Mouse (Mus musculus) limb, embryonic 13.5 days (tissue): ENCODE results near the gene Pde4d. TPM values are rescaled to one million over a fixed set of nuclear protein-coding genes. Genes with fewer than 3 reads are reported as not detected.

Source experiments
- ATAC-seq: fragments of 200-750 bp; cut with Nextera tagmentation; 2 replicates; pipeline ENCODE4 v1.8.0; 2017; ENCODE audit warnings: low read depth, moderate number of reproducible peaks, moderate TSS enrichment; ENCODE audit not compliant: low FRiP score
- H3K27ac ChIP-seq: fragments of 300-500 bp; sonication (generic); 2 replicates; pipeline ENCODE4 v1.5.1; 2015; ENCODE audit warnings: inconsistent platforms, mild to moderate bottlenecking, moderate library complexity
- H3K27me3 ChIP-seq: fragments of 300-500 bp; sonication (generic); 2 replicates; pipeline ENCODE4 v1.6.1; 2015; ENCODE audit warnings: mild to moderate bottlenecking, inconsistent platforms
- H3K36me3 ChIP-seq: fragments of 300-500 bp; sonication (generic); 2 replicates; pipeline ENCODE4 v1.6.1; 2015; ENCODE audit warnings: inconsistent platforms, mild to moderate bottlenecking, moderate library complexity
- H3K4me1 ChIP-seq: fragments of 300-500 bp; sonication (generic); 2 replicates; pipeline ENCODE4 v1.6.1; 2015; ENCODE audit warnings: inconsistent platforms
- H3K4me2 ChIP-seq: fragments of 300-500 bp; sonication (generic); replicated peaks from 2 replicates; pipeline ENCODE4 v1.6.1; 2015; ENCODE audit warnings: inconsistent platforms, mild to moderate bottlenecking, moderate library complexity
- H3K4me3 ChIP-seq: fragments of 300-500 bp; sonication (generic); 2 replicates; pipeline ENCODE4 v1.5.1; 2015; ENCODE audit warnings: moderate library complexity, mild to moderate bottlenecking, inconsistent platforms
- H3K9ac ChIP-seq: fragments of 300-500 bp; sonication (generic); 2 replicates; pipeline ENCODE4 v1.6.1; 2015; ENCODE audit warnings: mild to moderate bottlenecking, inconsistent platforms
- H3K9me3 ChIP-seq: fragments of 300-500 bp; sonication (generic); 2 replicates; pipeline ENCODE4 v1.6.1; 2016; ENCODE audit warnings: inconsistent platforms
- WGBS: fragments of 180-500 bp; shearing (Covaris S2); methylation state at CpG from one replicate; pipeline ENCODE4 v1.1.7; 2015; 5-methylcytosine and 5-hydroxymethylcytosine counted together
- polyA plus RNA-seq: library from polyadenylated mRNA; unstranded; fragments of >200 nt; fragmentation: Nextera tagmentation; extraction: Ambion mirVana; gene quantifications from 2 replicates; pipeline ENCODE4 v1.2.1, GENCODE M21; 2015

Pde4d gene
- polyA plus RNA-seq, 1 experiment from 2014 or later, result 22.3 TPM

- no peaks in the 10 kb centered on the region for H3K9me3 ChIP-seq
- no peak for ATAC-seq
- no peak overlapping the region for H3K4me2 ChIP-seq
- H3K4me1 ChIP-seq, result peaks cover 4% of the 10 kb centered on the region; the same call in 1 of the 2 replicates
- no peaks in the 10 kb centered on the region for H3K36me3 ChIP-seq
- 52% methylated on average over 11 of the region's 11 CpGs for WGBS
- no peaks in the 10 kb centered on the region for H3K27me3 ChIP-seq
- H3K4me3 ChIP-seq, result no peak overlapping the region
- H3K9ac ChIP-seq, result no peak overlapping the region
- no peak overlapping the region for H3K27ac ChIP-seq
These were observed 1197.0 kb downstream of the Pde4d start for GRCm38 (mm10) chr13:109646597-109647232.

DNA sequence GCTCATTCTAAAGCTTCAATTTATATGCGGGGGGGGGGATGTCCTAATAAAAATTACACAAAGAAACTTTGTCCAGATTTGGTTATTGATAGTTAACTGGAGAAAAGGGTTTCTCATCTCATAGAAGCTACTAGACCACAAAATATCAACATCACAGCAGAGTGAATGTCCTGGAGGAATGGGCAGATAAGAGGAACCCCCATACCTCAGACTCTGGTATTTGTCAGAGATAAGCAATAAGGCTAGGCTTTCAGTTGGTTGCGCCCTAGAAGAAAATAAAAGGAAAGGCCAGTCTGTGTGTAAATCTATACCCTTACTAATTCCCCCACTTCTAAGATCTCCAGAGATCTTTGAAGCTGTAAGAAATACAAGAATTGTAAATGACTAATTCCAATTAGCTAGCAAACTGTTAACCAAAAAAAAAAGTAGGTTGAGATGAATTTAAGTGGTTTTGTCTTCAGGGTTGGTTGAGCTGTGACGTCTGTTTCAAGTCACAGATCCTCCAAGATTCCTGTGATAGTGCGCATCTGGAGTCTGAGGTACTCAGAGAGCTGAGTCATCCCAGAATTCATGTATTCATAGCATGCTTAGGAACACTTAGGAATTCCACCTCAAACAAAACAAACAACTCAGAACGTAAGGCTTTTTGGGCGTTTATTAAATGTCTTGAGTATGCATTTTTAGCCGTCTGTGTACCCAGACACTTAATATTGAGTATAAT, 1197.9 kb downstream of the Pde4d start:
- H3K36me3 ChIP-seq, result no peaks in the 10 kb centered on the region
- H3K27ac ChIP-seq, result no peak overlapping the region
- 78% methylated on average over 7 of the region's 7 CpGs for WGBS
- H3K4me2 ChIP-seq, result no peak overlapping the region
- no peaks in the 10 kb centered on the region for H3K9me3 ChIP-seq
- no peaks in the 10 kb centered on the region for H3K27me3 ChIP-seq
- H3K4me3 ChIP-seq, result no peak overlapping the region
- peaks cover 8% of the 10 kb centered on the region for H3K4me1 ChIP-seq
- ATAC-seq, result no peak
- H3K9ac ChIP-seq, result no peak overlapping the region

GRCm38 (mm10) chr13:109648311-109648710, 1198.6 kb downstream of the Pde4d start:
- Histone ChIP-seq H3K4me3 (no peak overlapping the region), H3K4me2 (no peak overlapping the region), H3K9ac (no peak overlapping the region), H3K9me3 (no peaks in the 10 kb centered on the region), H3K4me1 (peaks cover 13% of the 10 kb centered on the region), H3K27me3 (no peaks in the 10 kb centered on the region), H3K36me3 (no peaks in the 10 kb centered on the region), H3K27ac (no peak overlapping the region)
- no peak for ATAC-seq
- WGBS, result 97% methylated on average over 3 of the region's 3 CpGs

- no peak for ATAC-seq
- WGBS, result 77% methylated on average over 10 of the region's 10 CpGs
- H3K27me3 ChIP-seq, result no peaks in the 10 kb centered on the region
These were observed 1202.2 kb downstream of the Pde4d start for GRCm38 (mm10) chr13:109651790-109652605.

DNA sequence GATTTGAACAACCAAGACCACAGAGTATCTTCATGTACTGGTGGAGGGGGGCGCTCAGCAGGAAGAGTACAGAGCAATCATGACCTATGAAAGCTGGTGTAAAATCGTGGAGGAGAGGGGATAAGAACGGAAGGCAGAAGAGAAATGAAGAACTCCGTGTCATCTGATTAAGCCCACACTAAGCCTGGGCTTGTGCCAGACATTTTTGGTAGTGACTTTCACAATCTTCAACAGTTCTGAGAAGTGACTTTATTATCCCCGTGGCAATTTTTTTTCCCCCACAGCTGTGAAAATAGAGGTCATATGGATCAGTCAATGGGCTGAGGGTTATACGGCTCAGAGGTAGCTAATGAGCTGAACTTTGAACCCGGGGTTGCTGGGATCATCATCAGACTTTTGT, 1202.9 kb downstream of the Pde4d start:
- Histone ChIP-seq H3K9me3 (no peaks in the 10 kb centered on the region), H3K9ac (no peak overlapping the region), H3K4me2 (no peak overlapping the region), H3K4me3 (no peak overlapping the region), H3K4me1 (peaks cover 9% of the 10 kb centered on the region), H3K36me3 (no peaks in the 10 kb centered on the region), H3K27me3 (no peaks in the 10 kb centered on the region), H3K27ac (no peak overlapping the region)
- 48% methylated on average over 7 of the region's 7 CpGs for WGBS
- ATAC-seq, result peak; percentile 15; the same call in 1 of the 2 replicates

More at GRCm38 (mm10) chr13:109651790-109652605, 1202.2 kb downstream of the Pde4d start:
- no peak overlapping the region for H3K27ac ChIP-seq
- H3K9ac ChIP-seq, result no peak overlapping the region
- no peak overlapping the region for H3K4me3 ChIP-seq
- no peak overlapping the region for H3K4me2 ChIP-seq
- peaks cover 9% of the 10 kb centered on the region for H3K4me1 ChIP-seq
- no peaks in the 10 kb centered on the region for H3K36me3 ChIP-seq
- H3K9me3 ChIP-seq, result no peaks in the 10 kb centered on the region

DNA sequence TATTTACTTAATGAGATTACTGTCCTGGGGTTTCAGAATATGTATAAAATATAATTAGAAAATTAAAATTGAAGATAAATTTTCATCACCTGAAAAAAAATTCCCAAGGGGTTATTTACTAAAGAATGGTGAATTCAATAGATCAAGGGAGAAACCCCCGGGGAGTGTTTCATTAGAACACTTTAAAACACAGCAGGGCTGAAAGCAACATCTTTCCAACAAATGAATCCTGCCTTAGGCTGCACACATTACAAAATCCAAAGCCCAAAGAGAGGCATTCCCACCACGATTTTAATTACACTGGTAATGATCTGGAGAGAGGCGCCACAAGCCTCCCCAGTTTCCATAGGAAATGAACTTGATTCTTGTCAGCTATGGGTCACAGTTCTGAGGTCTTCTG, 1205.6 kb downstream of the Pde4d start:
- Histone ChIP-seq H3K27me3 (no peaks in the 10 kb centered on the region), H3K4me1 (peaks cover 16% of the 10 kb centered on the region), H3K9ac (no peak overlapping the region), H3K27ac (no peak overlapping the region), H3K4me3 (no peak overlapping the region), H3K9me3 (no peaks in the 10 kb centered on the region), H3K36me3 (no peaks in the 10 kb centered on the region), H3K4me2 (no peak overlapping the region)
- WGBS, result 33% methylated on average over 3 of the region's 3 CpGs
- no peak for ATAC-seq

GRCm38 (mm10) chr13:109659103-109659502, 1209.4 kb downstream of the Pde4d start:
- no peak for ATAC-seq
- Histone ChIP-seq H3K4me3 (no peak overlapping the region), H3K27ac (no peak overlapping the region), H3K4me1 (peaks cover 18% of the 10 kb centered on the region), H3K9ac (no peak overlapping the region), H3K4me2 (no peak overlapping the region), H3K9me3 (no peaks in the 10 kb centered on the region), H3K36me3 (no peaks in the 10 kb centered on the region), H3K27me3 (no peaks in the 10 kb centered on the region)
- WGBS, result 82% methylated on average over 6 of the region's 6 CpGs

- WGBS, result 87% methylated on average over 3 of the region's 3 CpGs
- Histone ChIP-seq H3K27ac (no peak overlapping the region), H3K4me3 (no peak overlapping the region), H3K4me2 (no peak overlapping the region), H3K27me3 (no peaks in the 10 kb centered on the region), H3K4me1 (peaks cover 24% of the 10 kb centered on the region), H3K36me3 (no peaks in the 10 kb centered on the region), H3K9ac (no peak overlapping the region), H3K9me3 (no peaks in the 10 kb centered on the region)
- no peak for ATAC-seq
These were observed 1211.6 kb downstream of the Pde4d start for GRCm38 (mm10) chr13:109661345-109661744.

- ATAC-seq, result no peak
- peaks cover 24% of the 10 kb centered on the region for H3K4me1 ChIP-seq
- H3K9me3 ChIP-seq, result no peaks in the 10 kb centered on the region
- H3K4me2 ChIP-seq, result no peak overlapping the region; the same call in 1 of the 2 replicates
- H3K9ac ChIP-seq, result no peak overlapping the region
- peak overlapping the region; percentile 58 for H3K27ac ChIP-seq
- H3K4me3 ChIP-seq, result no peak overlapping the region
- no peaks in the 10 kb centered on the region for H3K27me3 ChIP-seq
- H3K36me3 ChIP-seq, result no peaks in the 10 kb centered on the region
- 45% methylated on average over 5 of the region's 5 CpGs for WGBS
These were observed 1212.4 kb downstream of the Pde4d start for GRCm38 (mm10) chr13:109662099-109662498.

DNA sequence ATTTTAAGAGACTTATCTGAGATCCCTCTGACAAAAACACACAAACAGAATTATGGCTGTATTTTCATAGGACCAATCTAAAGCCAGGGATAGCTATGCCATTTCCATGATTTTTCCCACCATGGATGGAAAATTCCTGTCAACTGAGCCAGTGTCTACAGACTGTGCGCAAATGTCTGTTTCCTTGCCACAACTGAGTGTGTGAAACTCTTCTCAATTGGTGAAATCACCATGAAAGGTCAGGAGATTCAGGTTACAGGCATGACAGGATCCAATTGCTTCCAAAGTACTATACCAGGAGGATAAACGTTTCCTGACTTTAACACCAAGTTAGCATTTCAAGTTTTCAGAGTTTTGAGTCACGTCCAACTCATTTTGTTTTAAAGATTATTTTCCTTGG, 1213.0 kb downstream of the Pde4d start:
- Histone ChIP-seq H3K27ac (peak overlapping the region; percentile 58; the same call in 1 of the 2 replicates), H3K36me3 (no peaks in the 10 kb centered on the region), H3K9me3 (no peaks in the 10 kb centered on the region), H3K9ac (no peak overlapping the region), H3K4me1 (peaks cover 28% of the 10 kb centered on the region), H3K4me2 (no peak overlapping the region), H3K27me3 (no peaks in the 10 kb centered on the region), H3K4me3 (no peak overlapping the region)
- peak; percentile 45; the same call in 1 of the 2 replicates for ATAC-seq
- 22% methylated on average over 3 of the region's 3 CpGs for WGBS

DNA sequence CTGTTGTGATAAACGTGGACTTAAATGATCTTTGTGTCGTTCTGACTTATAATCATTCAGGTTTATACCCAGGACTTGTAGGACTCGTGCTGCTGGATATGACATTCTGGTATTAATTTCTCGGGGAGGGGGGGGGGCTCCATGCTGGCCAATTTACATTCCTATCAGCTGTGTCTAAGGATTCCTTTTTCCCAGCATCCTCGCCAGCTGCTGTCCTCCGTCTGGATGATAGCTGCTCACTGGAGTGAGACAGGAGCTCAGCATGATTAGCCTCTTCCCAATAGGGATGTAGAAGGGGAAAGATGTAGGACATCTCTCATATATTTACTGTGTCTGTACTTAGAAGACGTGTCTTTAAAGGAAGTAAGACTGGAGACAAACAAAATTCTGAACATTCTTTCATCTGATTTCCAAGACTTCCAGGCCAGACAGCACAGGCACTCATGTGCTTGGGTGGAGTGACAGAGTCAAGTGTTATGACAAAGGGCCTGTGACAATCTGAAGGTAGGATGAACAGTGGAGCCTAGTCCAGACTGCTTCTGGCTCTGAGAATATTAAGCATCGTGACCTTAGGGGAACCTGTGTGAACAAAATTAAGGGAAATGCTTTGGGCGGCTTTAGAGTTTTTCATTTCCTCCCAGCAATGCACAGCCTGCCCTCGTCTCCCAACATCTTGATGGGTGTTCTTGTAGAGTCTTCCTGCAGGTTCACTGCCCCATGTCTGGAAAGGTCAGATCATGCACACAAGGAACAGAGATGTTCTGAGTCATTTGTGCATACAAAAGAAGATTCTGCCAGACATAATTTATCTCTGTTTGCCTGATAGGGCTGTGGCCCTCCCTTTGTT, 1215.4 kb downstream of the Pde4d start:
- no peak for ATAC-seq
- peaks cover 24% of the 10 kb centered on the region for H3K4me1 ChIP-seq
- no peaks in the 10 kb centered on the region for H3K27me3 ChIP-seq
- no peaks in the 10 kb centered on the region for H3K9me3 ChIP-seq
- no peak overlapping the region for H3K4me2 ChIP-seq
- no peak overlapping the region for H3K27ac ChIP-seq
- no peak overlapping the region for H3K9ac ChIP-seq
- H3K4me3 ChIP-seq, result no peak overlapping the region
- H3K36me3 ChIP-seq, result no peaks in the 10 kb centered on the region
- 74% methylated on average over 10 of the region's 10 CpGs for WGBS
